Mouse (Mus musculus) cerebellum, adult 9-11 months (tissue): ENCODE results near the gene Eif4a1.
"Not testable (repeated sequence)": the region's sequence is repeated elsewhere in the genome, so short reads cannot be mapped to it uniquely, and the experiment has no call there.

ENCODE experiments used
- DNase-seq: peaks from one replicate; pipeline ENCODE4 v3.0.0; 2022

Gene Eif4a1

DNA sequence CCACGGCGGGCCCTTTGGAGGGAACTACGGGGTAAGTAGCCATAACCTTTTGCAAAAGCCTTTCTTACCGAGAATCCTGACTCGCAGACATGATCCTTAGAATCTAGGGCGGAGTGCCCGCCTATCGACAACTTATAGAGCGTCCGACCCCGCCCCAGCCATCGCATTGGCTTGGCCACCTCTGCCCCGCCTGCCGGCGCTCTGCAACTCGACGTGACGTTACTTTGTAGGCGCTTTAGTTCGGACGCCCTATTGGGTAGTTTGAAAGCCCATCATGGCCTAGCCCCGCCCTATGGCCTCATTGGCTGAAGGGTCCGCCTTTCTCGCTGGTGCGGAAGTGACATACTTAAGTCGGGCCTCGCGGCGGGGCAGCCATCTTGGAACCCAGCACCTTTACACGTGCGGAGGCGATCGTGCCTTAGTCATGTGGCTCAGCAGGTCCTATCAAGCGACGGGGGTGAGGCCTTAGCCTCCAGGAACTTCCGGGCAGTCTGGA lies at the start of gene Eif4a1:
Eif4a1 (minus strand) TSS at position 213 of the 496 bp plus-strand sequence.
- DNase-seq = peak; percentile 100

- DNase-seq = no peak
Observed at GRCm38 (mm10) chr11:69720852-69721251, 48.6 kb upstream of the Eif4a1 start.

- DNase-seq = no peak
Observed at GRCm38 (mm10) chr11:69719423-69719822, 47.2 kb upstream of the Eif4a1 start.

GRCm38 (mm10) chr11:69718661-69719060 lies 46.4 kb upstream of the Eif4a1 start:
- DNase-seq = no peak

DNA sequence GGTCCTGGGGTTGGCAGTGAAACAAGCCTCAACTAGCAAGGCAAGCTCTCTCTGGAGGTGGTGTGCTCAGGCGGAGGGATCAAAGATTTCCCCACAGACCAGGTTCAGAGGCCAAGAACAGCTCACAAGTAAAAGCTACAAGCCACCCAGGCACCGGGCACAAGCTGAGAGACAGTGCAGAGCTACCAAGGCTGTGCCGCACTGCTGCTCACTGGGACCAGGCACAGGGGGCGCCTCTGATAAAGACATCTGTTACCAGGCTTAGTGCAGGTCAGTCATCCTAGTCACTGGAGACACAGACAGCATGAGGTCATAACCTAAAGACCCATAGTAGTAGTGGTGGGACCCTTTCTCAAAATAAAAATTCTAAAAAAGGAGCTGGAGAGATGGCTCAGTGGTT lies 44.7 kb upstream of the Eif4a1 start:
- no peak for DNase-seq

DNA sequence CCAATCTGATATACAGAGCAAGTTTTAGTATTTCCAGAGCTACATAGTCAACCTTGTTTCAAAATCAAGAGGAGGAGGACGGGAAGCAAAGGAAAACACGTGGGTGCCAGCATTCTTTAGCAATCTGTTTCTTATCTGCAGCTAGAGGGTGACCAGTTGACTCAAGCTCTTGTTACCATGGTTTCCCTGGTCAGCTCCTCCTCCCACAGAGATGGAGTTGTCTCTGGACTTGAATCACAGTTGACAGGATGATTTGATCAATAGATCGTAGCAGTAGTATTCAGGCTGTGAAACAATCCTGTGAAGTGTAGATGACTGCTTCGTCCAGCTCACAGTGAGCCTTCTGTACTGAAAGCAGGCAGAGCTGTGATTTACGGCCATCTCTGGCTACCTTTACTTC lies 43.7 kb upstream of the Eif4a1 start:
- no peak for DNase-seq

DNA sequence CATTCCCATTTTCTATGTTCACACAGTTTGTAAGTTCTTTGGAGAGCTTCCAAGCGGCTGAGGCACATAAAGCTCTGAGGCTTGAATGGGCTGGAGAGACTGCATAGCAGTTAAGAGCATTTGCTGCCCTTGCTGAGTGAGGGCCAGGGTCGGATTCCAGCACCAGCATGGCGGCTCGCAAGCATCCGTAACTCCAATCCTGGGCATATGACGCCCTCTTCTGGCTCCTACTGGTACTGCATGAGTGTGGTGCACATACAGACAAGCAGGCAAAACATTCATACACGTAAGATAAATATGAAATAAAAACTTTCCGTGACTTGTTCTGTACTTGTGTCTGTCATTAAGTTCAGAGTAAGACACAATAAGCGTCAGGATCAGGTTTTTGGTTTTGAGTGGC lies 43.3 kb upstream of the Eif4a1 start:
- no peak for DNase-seq

DNA sequence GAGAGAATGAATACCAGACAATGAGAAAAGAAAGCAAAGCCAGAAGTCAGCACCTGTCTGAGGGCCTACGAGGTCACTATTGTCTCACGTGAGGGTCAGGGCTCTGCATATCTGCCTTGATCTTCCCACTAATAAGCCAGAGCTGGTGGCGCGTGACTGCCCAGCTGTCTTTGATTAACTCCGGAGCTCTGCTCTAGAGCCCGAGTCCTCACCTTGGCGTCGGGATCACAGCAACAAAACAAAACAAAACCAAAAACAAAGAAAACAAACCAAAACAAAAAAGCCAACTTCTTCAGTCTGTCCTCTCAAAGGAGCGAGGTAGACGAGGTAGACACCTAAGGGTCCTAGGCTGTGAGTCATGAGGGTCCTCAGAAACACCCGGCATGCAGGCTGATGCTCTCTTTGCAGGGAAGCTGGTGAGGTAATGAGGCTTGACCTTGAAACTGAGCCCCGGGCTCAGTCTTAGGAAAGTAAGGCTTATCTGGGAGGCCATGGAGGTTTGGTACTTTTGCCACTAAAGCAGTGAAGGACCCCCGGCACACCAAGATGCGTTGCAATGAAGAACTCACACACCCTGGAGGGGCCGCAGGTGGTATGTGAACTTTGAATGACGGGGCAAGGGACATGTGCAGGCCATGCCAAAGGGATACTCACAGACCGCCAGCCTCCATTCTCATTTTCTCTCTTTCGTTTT lies 42.6 kb upstream of the Eif4a1 start:
- no peak for DNase-seq

DNA sequence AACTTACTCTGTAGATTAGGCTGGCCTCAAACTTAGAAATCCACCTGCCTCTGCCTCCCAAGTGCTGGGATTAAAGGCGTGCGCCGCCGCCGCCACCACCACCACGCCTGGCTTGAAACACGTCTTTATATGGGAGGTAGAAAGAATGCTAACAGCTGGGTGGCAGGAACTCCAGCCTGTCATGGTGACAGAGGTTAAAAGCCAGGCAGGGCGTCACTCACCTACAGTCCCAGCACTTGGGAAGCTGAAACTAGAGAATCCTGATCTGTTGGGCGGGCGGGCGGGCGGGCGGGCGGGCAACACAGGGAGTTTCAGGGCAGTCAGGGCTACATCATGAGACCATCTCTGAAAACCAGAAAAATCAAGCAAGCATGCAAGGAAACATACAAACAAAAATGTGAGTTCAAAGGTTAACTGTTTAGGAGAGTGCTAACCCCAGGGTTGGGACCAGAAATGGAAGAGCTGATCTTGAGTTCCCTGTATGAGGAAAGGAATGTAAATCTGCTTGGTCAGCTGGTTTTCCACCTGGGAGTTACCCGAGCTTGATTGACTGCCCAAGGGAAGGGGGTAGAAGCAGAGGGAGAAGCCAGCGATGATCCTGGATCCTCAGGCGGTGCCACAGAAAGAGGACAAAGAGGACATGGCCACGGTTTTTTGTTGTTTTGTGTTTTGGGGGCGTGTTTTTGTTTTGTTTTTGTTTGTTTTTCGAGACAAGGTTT lies 40.9 kb upstream of the Eif4a1 start:
- no peak for DNase-seq

GRCm38 (mm10) chr11:69711082-69711481 lies 38.9 kb upstream of the Eif4a1 start:
- DNase-seq = no peak

DNA sequence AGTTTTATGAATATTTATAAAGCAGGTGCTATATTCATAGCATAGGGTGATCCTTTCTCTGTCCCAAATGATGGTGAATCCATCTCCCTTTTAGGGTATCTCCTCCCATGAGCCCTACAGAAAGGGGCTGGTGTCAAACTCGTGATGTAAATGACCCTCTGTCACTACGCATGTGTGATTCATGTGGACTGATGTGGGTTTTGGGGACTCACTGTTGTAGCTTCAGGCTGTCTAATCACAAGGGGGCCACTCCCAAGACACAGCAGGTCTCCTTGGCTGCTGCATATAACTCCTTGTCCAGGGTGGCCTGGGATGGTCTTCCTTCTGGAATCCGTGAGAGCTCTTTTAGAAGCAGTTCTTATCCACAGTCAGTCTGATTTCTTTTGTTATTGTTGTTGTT lies 38.2 kb upstream of the Eif4a1 start:
- no peak for DNase-seq

DNA sequence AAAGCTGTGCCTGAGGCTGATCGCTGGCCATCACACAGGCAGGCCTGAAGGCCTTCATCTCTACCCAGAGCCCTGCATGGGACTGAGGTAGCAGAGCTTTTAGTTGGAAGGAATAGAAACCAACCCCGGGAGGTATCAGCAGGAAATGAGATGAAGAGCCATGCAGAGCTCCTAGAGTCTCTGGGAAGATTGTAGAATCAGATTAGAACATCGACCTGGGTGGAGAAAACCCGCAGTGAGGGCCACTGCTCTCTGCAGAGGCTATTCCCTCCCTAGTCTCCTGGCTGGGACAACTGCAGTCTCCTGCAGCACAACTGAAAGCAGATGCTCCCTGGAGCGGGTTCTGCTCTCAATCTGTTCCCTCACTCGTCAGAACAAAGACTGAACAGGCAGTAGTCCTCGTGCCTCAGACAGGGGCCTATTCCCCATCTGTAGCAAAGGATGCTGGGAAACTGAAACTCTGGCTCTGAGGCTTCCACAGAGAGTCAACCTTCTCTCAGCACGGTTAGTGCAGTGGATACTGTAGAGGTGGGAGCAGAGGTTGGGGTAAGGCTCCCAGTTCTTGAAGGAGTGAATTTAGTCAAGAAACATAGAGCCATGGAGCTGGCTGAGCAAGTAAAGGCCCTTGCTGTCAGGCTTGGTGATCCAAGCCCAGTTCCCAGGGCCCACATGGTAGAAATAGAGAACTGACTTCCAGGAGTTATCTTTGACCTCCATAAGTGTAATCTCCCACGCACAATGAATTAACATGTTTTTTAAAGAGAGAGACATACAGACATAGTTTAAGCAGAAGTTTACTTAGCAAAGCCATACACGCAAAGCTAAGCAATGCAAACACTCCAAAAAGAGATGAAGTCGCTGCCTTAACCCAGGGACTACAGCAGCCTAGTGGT lies 37.6 kb upstream of the Eif4a1 start:
- no peak for DNase-seq

- peak; percentile 55 for DNase-seq
Observed at GRCm38 (mm10) chr11:69708614-69709265, 36.5 kb upstream of the Eif4a1 start.

DNA sequence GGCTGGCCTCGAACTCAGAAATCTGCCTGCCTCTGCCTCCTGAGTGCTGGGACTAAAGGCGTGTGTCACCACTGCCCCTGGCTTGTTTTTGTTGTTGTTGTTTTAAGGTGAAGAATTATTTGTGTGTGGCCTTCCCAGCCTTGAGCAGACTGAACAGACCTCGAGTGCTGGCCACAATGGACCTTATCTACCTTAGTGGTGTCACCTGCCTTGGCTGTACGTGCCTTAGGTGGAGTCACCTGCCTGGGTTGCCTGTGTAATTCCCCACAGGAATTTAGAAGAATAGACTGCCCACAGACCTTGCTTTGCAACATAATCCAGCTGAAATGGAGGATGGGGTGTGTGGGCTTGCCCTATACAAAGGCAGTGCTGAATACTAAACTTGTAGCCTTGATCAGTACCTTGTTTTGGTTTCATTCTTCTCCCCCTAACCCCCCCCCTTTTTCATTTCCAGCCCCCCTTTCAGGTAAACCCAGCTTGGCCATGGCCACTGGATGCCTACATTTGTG lies 35.7 kb upstream of the Eif4a1 start:
- no peak for DNase-seq

DNA sequence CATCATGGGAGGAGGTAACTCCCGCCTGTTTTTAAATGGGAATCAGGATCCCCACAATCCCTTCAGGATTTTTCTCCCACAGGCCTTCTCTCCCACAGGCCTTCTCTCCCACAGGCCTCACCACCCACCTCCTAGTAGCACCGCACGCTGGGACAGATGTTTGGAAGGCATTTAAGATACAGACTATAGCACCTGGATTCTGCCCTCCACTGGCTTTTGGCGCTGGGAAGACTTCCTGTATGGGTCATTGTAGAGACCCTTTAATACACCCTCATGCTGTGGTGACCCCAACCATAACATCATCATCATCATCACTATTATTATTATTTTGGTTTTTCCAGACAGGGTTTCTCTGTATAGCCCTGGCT lies 35.2 kb upstream of the Eif4a1 start:
- DNase-seq = peak; percentile 58

- DNase-seq = peak; percentile 98
Observed at GRCm38 (mm10) chr11:69706775-69707479, 34.7 kb upstream of the Eif4a1 start.

GRCm38 (mm10) chr11:69704613-69705010 lies 32.4 kb upstream of the Eif4a1 start:
- no peak for DNase-seq

GRCm38 (mm10) chr11:69703814-69704612 lies 31.8 kb upstream of the Eif4a1 start:
- no peak for DNase-seq

- DNase-seq = not testable (repeated sequence)
Observed at GRCm38 (mm10) chr11:69703381-69703780, 31.2 kb upstream of the Eif4a1 start.

GRCm38 (mm10) chr11:69702886-69703285 lies 30.7 kb upstream of the Eif4a1 start:
- DNase-seq = not testable (repeated sequence)

GRCm38 (mm10) chr11:69699595-69699994 lies 27.4 kb upstream of the Eif4a1 start:
- no peak for DNase-seq
